Mouse (Mus musculus) G1E (cell line): ENCODE results near the gene Abhd2. TPM values are rescaled to one million over a fixed set of nuclear protein-coding genes. Genes with fewer than 3 reads are reported as not detected.

ENCODE experiments used
- ATAC-seq: 2 replicates; pipeline ENCODE4 v1.8.0; 2016; ENCODE audit warnings: mild to moderate bottlenecking; ENCODE audit not compliant: insufficient number of reproducible peaks, poor library complexity, low FRiP score, severe bottlenecking; ENCODE audit errors: extremely low read depth
- DNase-seq: peaks from one replicate; pipeline ENCODE4 v3.0.0; 2012; ENCODE audit warnings: low spot score
- H3K27me3 ChIP-seq: 2 replicates; pipeline ENCODE4 v1.6.1; 2012; ENCODE audit warnings: mild to moderate bottlenecking, low read length, inconsistent platforms; ENCODE audit not compliant: insufficient read depth
- H3K36me3 ChIP-seq: replicated peaks from 2 replicates; pipeline ENCODE3; 2012; ENCODE audit warnings: mild to moderate bottlenecking, inconsistent platforms
- H3K4me1 ChIP-seq: 2 replicates; pipeline ENCODE4 v1.6.1; 2012; ENCODE audit warnings: low read depth, low read length, inconsistent platforms, mixed read lengths; ENCODE audit not compliant: insufficient read depth
- H3K4me3 ChIP-seq: 2 replicates; pipeline ENCODE4 v1.5.1; 2012; ENCODE audit warnings: low read depth, mild to moderate bottlenecking, inconsistent platforms, low read length, moderate library complexity, mixed read lengths
- H3K9me3 ChIP-seq: replicated peaks from 2 replicates; pipeline ENCODE4 v1.6.1; 2012; ENCODE audit warnings: inconsistent platforms
- CTCF ChIP-seq: IDR thresholded peaks from 2 replicates; pipeline ENCODE4 v1.5.1; 2012; ENCODE audit warnings: low read depth, low read length, inconsistent platforms, mixed read lengths
- GATA1 ChIP-seq: IDR thresholded peaks from 2 replicates; pipeline ENCODE4 v1.6.1; 2012; ENCODE audit warnings: borderline replicate concordance, low read length, inconsistent platforms, mixed read lengths
- GATA2 ChIP-seq: IDR thresholded peaks from 2 replicates; pipeline ENCODE4 v1.6.1; 2012; ENCODE audit warnings: low read depth, low read length, inconsistent platforms, borderline replicate concordance
- POLR2AphosphoS5 ChIP-seq: IDR thresholded peaks from 2 replicates; pipeline ENCODE4 v1.6.1; 2012; ENCODE audit warnings: low read depth, low read length, inconsistent platforms; ENCODE audit not compliant: insufficient replicate concordance
- TAL1 ChIP-seq: conservative IDR thresholded peaks from 2 replicates; pipeline ENCODE4 v1.6.1; 2012; ENCODE audit warnings: low read depth, low read length, inconsistent platforms, mixed read lengths
- polyA plus RNA-seq: library from polyadenylated mRNA; stranded (reverse); fragments of >175 nt; gene quantifications from 2 replicates; pipeline ENCODE4 v1.2.3, GENCODE M21; 2012
- total RNA-seq, 2 experiments: library from RNA; stranded (forward) in 1 of 2; stranded (reverse) in 1 of 2; fragments of 200-1000 nt in 1 of 2; fragments of >200 nt in 1 of 2; fragmentation: Nextera tagmentation in 1 of 2; gene quantifications; 2 replicates each; pipeline ENCODE4 v1.2.3; 2014 to 2017

Abhd2 gene
- total and polyA plus RNA-seq, 3 experiments, result 9.1 to 68.8 (median 33.8) TPM

DNA sequence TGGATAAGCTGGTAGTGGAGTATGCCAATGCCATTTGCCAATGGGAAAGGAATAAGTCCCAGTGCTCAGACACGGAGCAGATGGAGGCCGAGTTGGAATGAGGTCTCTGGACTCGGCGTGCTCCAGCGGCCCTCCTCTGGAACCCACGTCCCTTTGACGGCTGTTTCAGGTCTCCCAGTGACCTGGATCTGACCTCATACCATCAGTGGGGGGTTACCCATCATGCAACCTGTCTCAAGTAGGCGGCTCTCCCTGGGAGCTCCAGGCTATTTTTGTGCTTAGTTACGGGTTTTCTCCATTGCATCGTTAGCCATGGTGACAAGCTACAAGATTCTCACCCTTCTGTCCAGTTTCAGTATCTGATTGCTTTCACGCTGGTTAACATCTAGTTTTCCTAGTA is 87.1 kb downstream of the Abhd2 start:
- ATAC-seq, result no peak
- peaks cover 72% of the 10 kb centered on the region for H3K4me1 ChIP-seq

GRCm38 (mm10) chr7:79362208-79362607 is 89.2 kb downstream of the Abhd2 start:
- H3K4me3 ChIP-seq, result no peak overlapping the region
- ATAC-seq, result no peak
- peaks cover 78% of the 10 kb centered on the region for H3K36me3 ChIP-seq
- no peaks in the 10 kb centered on the region for H3K27me3 ChIP-seq
- no peak for DNase-seq
- no peak for TF ChIP-seq TAL1
- TF ChIP-seq GATA1, result no peak
- TF ChIP-seq GATA2, result no peak
- no peak for TF ChIP-seq POLR2AphosphoS5
- TF ChIP-seq CTCF, result no peak
- H3K4me1 ChIP-seq, result peaks cover 55% of the 10 kb centered on the region
- no peaks in the 10 kb centered on the region for H3K9me3 ChIP-seq

More for the DNA sequence above, 87.1 kb downstream of the Abhd2 start:
- H3K27me3 ChIP-seq, result no peaks in the 10 kb centered on the region
- H3K9me3 ChIP-seq, result no peaks in the 10 kb centered on the region
- no peak for DNase-seq
- TF ChIP-seq GATA1 (no peak), GATA2 (no peak), TAL1 (no peak), CTCF (no peak), POLR2AphosphoS5 (no peak)
- peaks cover 86% of the 10 kb centered on the region for H3K36me3 ChIP-seq
- H3K4me3 ChIP-seq, result no peak overlapping the region; the same call in 1 of the 2 replicates

- H3K36me3 ChIP-seq, result peaks cover 74% of the 10 kb centered on the region
- DNase-seq (no peak), ATAC-seq (no peak)
- H3K27me3 ChIP-seq, result no peaks in the 10 kb centered on the region
- peaks cover 49% of the 10 kb centered on the region for H3K4me1 ChIP-seq
- H3K4me3 ChIP-seq, result no peak overlapping the region
- no peaks in the 10 kb centered on the region for H3K9me3 ChIP-seq
- TF ChIP-seq TAL1, result no peak
- TF ChIP-seq POLR2AphosphoS5, result no peak
These were observed 89.8 kb downstream of the Abhd2 start for GRCm38 (mm10) chr7:79362830-79363229.

DNA sequence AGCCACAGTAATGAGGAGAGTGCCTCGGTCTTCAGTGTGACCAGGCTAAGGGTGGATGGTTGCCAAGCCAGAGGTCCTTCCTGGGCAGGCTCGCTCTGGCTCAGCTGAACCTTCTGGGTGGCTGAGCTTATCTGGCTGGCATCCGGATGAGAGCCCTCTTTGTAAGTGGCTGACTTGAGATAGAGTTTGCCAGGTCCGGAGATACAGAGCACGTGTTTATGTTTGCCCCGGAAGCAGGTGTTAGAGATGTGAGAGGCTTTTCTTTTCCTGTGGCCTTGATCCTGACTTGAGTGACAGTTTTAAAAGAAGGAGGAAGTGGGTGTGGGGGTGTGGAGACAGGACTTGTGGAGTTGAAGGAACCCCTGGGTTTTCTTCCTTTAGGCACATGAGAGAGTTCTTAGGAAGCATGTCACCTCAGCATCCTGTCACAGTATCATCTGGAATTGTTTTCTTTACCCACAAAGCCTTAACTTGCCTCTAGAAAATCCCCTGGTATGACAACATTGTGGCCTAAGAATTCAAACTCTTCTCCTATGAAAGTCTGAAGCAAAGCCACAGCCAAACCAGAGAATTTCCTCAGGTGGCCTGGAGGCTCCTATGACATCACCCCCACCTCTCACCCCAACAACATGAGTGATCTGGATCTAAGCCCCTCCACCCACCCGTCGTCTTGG is 90.5 kb downstream of the Abhd2 start:
- peaks cover 71% of the 10 kb centered on the region for H3K36me3 ChIP-seq
- H3K9me3 ChIP-seq, result no peaks in the 10 kb centered on the region
- ATAC-seq, result no peak
- no peaks in the 10 kb centered on the region for H3K27me3 ChIP-seq
- no peak for TF ChIP-seq POLR2AphosphoS5
- TF ChIP-seq TAL1, result no peak
- no peak for TF ChIP-seq CTCF
- TF ChIP-seq GATA2, result no peak
- TF ChIP-seq GATA1, result no peak
- DNase-seq, result no peak
- no peak overlapping the region for H3K4me3 ChIP-seq
- H3K4me1 ChIP-seq, result peaks cover 43% of the 10 kb centered on the region

GRCm38 (mm10) chr7:79368664-79369063 is 95.7 kb downstream of the Abhd2 start:
- TF ChIP-seq CTCF (no peak), POLR2AphosphoS5 (no peak), TAL1 (no peak), GATA2 (no peak), GATA1 (no peak)
- no peaks in the 10 kb centered on the region for H3K9me3 ChIP-seq
- no peak for DNase-seq
- peaks cover 6% of the 10 kb centered on the region; the same call in 1 of the 2 replicates for H3K27me3 ChIP-seq
- peaks cover 21% of the 10 kb centered on the region for H3K36me3 ChIP-seq
- H3K4me1 ChIP-seq, result peaks cover 18% of the 10 kb centered on the region
- no peak overlapping the region for H3K4me3 ChIP-seq
- no peak for ATAC-seq

GRCm38 (mm10) chr7:79369416-79369815 is 96.4 kb downstream of the Abhd2 start:
- H3K9me3 ChIP-seq, result no peaks in the 10 kb centered on the region
- no peak for DNase-seq
- H3K27me3 ChIP-seq, result peaks cover 9% of the 10 kb centered on the region
- peaks cover 15% of the 10 kb centered on the region for H3K36me3 ChIP-seq
- H3K4me1 ChIP-seq, result peaks cover 16% of the 10 kb centered on the region
- H3K4me3 ChIP-seq, result no peak overlapping the region
- TF ChIP-seq GATA1 (no peak), TAL1 (no peak)
- ATAC-seq, result no peak
